16 mouse cellular contexts compared by ENCODE assay signal in the genomic region with DNA sequence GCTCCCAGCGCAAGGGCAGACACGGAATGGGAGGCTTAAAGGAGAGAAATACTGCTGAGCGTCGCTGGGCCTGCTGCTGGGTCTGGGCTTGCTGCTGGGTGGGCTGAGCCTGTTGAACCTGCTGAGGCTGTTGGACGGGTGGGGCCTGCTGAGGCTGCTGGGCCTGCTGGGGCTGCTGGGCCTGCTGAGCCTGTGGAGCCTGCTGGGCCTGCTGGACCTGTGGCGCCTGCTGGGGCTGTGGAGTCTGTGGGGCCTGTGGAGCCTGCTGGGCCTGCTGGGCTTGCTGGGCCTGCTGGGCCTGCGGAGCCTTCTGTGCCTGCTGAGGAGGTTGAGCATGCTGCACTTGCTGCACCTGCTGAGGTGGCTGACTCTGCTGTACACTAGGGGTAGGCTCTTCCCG. TPM values are rescaled to one million over a fixed set of nuclear protein-coding genes. Genes with fewer than 3 reads are reported as not detected.
DNase-seq lines count a peak whose midpoint lies in the region; ATAC-seq and TF ChIP-seq lines count a peak whose summit lies in the region.
"Had no signal": no experiment of that assay in that cellular context is flagged by ENCODE, and none has a peak within 500 bp of the region (broad histone marks: within the 10 kb centered on the region; RNA-seq: fewer than 3 reads in every experiment).

No protein-coding gene starts in this region.

- ATAC-seq in forebrain, embryonic 16.5 days, result peak; percentile 36; the same call in 1 of the 2 replicates
- no peak for ATAC-seq in forebrain, embryonic 12.5 days (ENCODE audit: low FRiP score)
- peak; percentile 69; the same call in 1 of the 2 replicates for ATAC-seq in lung, embryonic 15.5 days (ENCODE audit: borderline replicate concordance, extremely low read depth, low FRiP score, low TSS enrichment)
- ATAC-seq in embryonic facial prominence, embryonic 11.5 days (replicated peaks; ENCODE audit: insufficient number of reproducible peaks, low FRiP score, low TSS enrichment, low read depth), result peak; percentile 65; the same call in 1 of the 2 replicates
- peak; percentile 96 for ATAC-seq in stomach, embryonic 14.5 days (ENCODE audit: insufficient number of reproducible peaks, insufficient read depth, low FRiP score, low read depth)

- H3K4me2 ChIP-seq in forebrain, embryonic 16.5 days (ENCODE audit: low read length), result no peak overlapping the region
- no peak overlapping the region for H3K4me2 ChIP-seq in forebrain, embryonic 12.5 days
- no peak overlapping the region for H3K4me2 ChIP-seq in lung, embryonic 15.5 days
- no peak overlapping the region for H3K4me2 ChIP-seq in embryonic facial prominence, embryonic 11.5 days (ENCODE audit: low read depth, low read length)
- H3K4me2 ChIP-seq in stomach, embryonic 14.5 days (replicated peaks; ENCODE audit: low read depth, low read length), result no peak overlapping the region
- H3K4me2 ChIP-seq: midbrain, embryonic 11.5 days had no signal

- no peaks in the 10 kb centered on the region for H3K4me1 ChIP-seq in forebrain, embryonic 16.5 days (replicated peaks; ENCODE audit: control insufficient read depth, insufficient read depth, low read length)
- H3K4me1 ChIP-seq in forebrain, embryonic 12.5 days, result no peaks in the 10 kb centered on the region
- no peaks in the 10 kb centered on the region for H3K4me1 ChIP-seq in lung, embryonic 15.5 days
- H3K4me1 ChIP-seq in lung, adult 2 months (ENCODE audit: control insufficient read depth, insufficient read depth, low read length), result no peaks in the 10 kb centered on the region; the same call in none of the 2 replicates
- H3K4me1 ChIP-seq in embryonic facial prominence, embryonic 11.5 days (ENCODE audit: control insufficient read depth, insufficient read depth, low read length), result no peaks in the 10 kb centered on the region
- H3K4me1 ChIP-seq in stomach, embryonic 14.5 days (ENCODE audit: control insufficient read depth, insufficient read depth, low read length), result no peaks in the 10 kb centered on the region

- peaks cover 4% of the 10 kb centered on the region for H3K36me3 ChIP-seq in forebrain, embryonic 16.5 days (ENCODE audit: control insufficient read depth, insufficient read depth)
- H3K36me3 ChIP-seq in forebrain, embryonic 12.5 days (replicated peaks), result peaks cover 49% of the 10 kb centered on the region
- peaks cover 39% of the 10 kb centered on the region for H3K36me3 ChIP-seq in lung, embryonic 15.5 days
- H3K36me3 ChIP-seq in embryonic facial prominence, embryonic 11.5 days (replicated peaks; ENCODE audit: control insufficient read depth, insufficient read depth, low read depth, low read length), result no peaks in the 10 kb centered on the region; the same call in 1 of the 2 replicates
- peaks cover 28% of the 10 kb centered on the region for H3K36me3 ChIP-seq in stomach, embryonic 14.5 days (ENCODE audit: control insufficient read depth, insufficient read depth, low read length)

- H3K27ac ChIP-seq in forebrain, embryonic 16.5 days (ENCODE audit: low read length), result no peak overlapping the region
- no peak overlapping the region for H3K27ac ChIP-seq in forebrain, embryonic 12.5 days
- H3K27ac ChIP-seq in lung, embryonic 15.5 days, result no peak overlapping the region
- H3K27ac ChIP-seq in embryonic facial prominence, embryonic 11.5 days (replicated peaks; ENCODE audit: low read depth, low read length), result no peak overlapping the region
- H3K27ac ChIP-seq in stomach, embryonic 14.5 days (ENCODE audit: low read length), result no peak overlapping the region

- TF ChIP-seq CTCF in lung, adult 2 months (IDR thresholded peaks at IDR 0.05; ENCODE audit: insufficient read depth, low read length), result no peak

- DNase-seq in lung, adult 2 months, result no peak
- DNase-seq in embryonic facial prominence, embryonic 11.5 days (ENCODE audit: low spot score), result no peak
- no peak for DNase-seq in adrenal gland, postnatal 14 days
- DNase-seq in T-cell, adult 2 months (ENCODE audit: low spot score), result no peak
- DNase-seq: kidney, postnatal 4 days; lung, postnatal 36 days; thymus, postnatal 36 days had no signal

- H3K9me3 ChIP-seq in forebrain, embryonic 16.5 days (ENCODE audit: control insufficient read depth, low read length), result no peaks in the 10 kb centered on the region
- H3K9me3 ChIP-seq in forebrain, embryonic 12.5 days, result no peaks in the 10 kb centered on the region
- H3K9me3 ChIP-seq in lung, embryonic 15.5 days, result no peaks in the 10 kb centered on the region
- H3K9me3 ChIP-seq in embryonic facial prominence, embryonic 11.5 days (replicated peaks; ENCODE audit: control insufficient read depth, low read length), result no peaks in the 10 kb centered on the region
- no peaks in the 10 kb centered on the region for H3K9me3 ChIP-seq in stomach, embryonic 14.5 days (ENCODE audit: control insufficient read depth, low read depth, low read length)

- H3K4me3 ChIP-seq in forebrain, embryonic 16.5 days (replicated peaks; ENCODE audit: low read length), result no peak overlapping the region
- no peak overlapping the region for H3K4me3 ChIP-seq in forebrain, embryonic 12.5 days (replicated peaks)
- H3K4me3 ChIP-seq in lung, embryonic 15.5 days, result no peak overlapping the region
- no peak overlapping the region for H3K4me3 ChIP-seq in lung, adult 2 months (replicated peaks; ENCODE audit: extremely low read depth, low read depth, low read length)
- no peak overlapping the region for H3K4me3 ChIP-seq in embryonic facial prominence, embryonic 11.5 days (ENCODE audit: low read depth, low read length)
- no peak overlapping the region for H3K4me3 ChIP-seq in stomach, embryonic 14.5 days (ENCODE audit: low read depth, low read length)
- H3K4me3 ChIP-seq: erythroblast, embryonic 14.5 days had no signal

- no peak for TF ChIP-seq POLR2A in lung, adult 2 months (IDR thresholded peaks at IDR 0.05; ENCODE audit: borderline replicate concordance, extremely low read depth, low read depth, low read length)

- H3K9ac ChIP-seq in forebrain, embryonic 16.5 days (replicated peaks; ENCODE audit: low read depth, low read length), result no peak overlapping the region
- H3K9ac ChIP-seq in forebrain, embryonic 12.5 days, result no peak overlapping the region
- no peak overlapping the region for H3K9ac ChIP-seq in lung, embryonic 15.5 days
- no peak overlapping the region for H3K9ac ChIP-seq in embryonic facial prominence, embryonic 11.5 days (replicated peaks; ENCODE audit: low read length)
- H3K9ac ChIP-seq in stomach, embryonic 14.5 days (replicated peaks; ENCODE audit: low read depth, low read length), result no peak overlapping the region

- 52% methylated on average over 8 of the region's 8 CpGs for WGBS in forebrain, embryonic 16.5 days
- 50% methylated on average over 8 of the region's 8 CpGs for WGBS in forebrain, embryonic 12.5 days
- WGBS in lung, embryonic 15.5 days, result 62% methylated on average over 8 of the region's 8 CpGs
- 79% methylated on average over 8 of the region's 8 CpGs for WGBS in lung, adult 2 months
- 51% methylated on average over 8 of the region's 8 CpGs for WGBS in embryonic facial prominence, embryonic 11.5 days
- 60% methylated on average over 8 of the region's 8 CpGs for WGBS in stomach, embryonic 14.5 days

- H3K27me3 ChIP-seq in forebrain, embryonic 16.5 days (replicated peaks; ENCODE audit: control insufficient read depth, insufficient read depth, low read length), result no peaks in the 10 kb centered on the region
- no peaks in the 10 kb centered on the region for H3K27me3 ChIP-seq in forebrain, embryonic 12.5 days
- H3K27me3 ChIP-seq in lung, embryonic 15.5 days, result no peaks in the 10 kb centered on the region
- H3K27me3 ChIP-seq in embryonic facial prominence, embryonic 11.5 days (ENCODE audit: control insufficient read depth, insufficient read depth, low read length), result no peaks in the 10 kb centered on the region
- no peaks in the 10 kb centered on the region for H3K27me3 ChIP-seq in stomach, embryonic 14.5 days (ENCODE audit: control insufficient read depth, insufficient read depth, low read length)

RNA-seq across cellular contexts. Expression of gene Samd3, which starts 50.5 kb away (rescaled TPM):
- polyA plus RNA-seq in forebrain, embryonic 16.5 days (2015; fragmentation: Nextera tagmentation; extraction: Ambion mirVana), result 4.2 and 9.0 TPM in 2 replicates
- polyA plus RNA-seq in forebrain, embryonic 12.5 days (2016; fragmentation: Nextera tagmentation; extraction: Ambion mirVana), result 19.9 and 20.3 TPM in 2 replicates
- polyA plus RNA-seq in lung, embryonic 15.5 days (2015; fragmentation: Nextera tagmentation; extraction: Ambion mirVana), result 0.28 and 0.30 TPM in 2 replicates
- polyA plus RNA-seq in lung, adult 2 months (2012; rRNA removed), result 0.32 and 0.44 TPM in 2 replicates
- polyA plus RNA-seq in embryonic facial prominence, embryonic 11.5 days (2014; fragmentation: Nextera tagmentation; extraction: Ambion mirVana), result 0.15 and 1.7 TPM in 2 replicates
- polyA plus RNA-seq in stomach, embryonic 14.5 days (2014; fragmentation: Nextera tagmentation; extraction: Ambion mirVana), result not detected in 2 replicates
- total RNA-seq in adrenal gland, postnatal 14 days (2021), result not detected in 2 replicates
- total RNA-seq: common myeloid progenitor, adult 5-6 weeks; gastrocnemius, adult 8-10 months; heart, postnatal 25 days had no signal
- polyA plus RNA-seq: erythroblast, embryonic 14.5 days had no signal
